Mouse (Mus musculus) CH12.LX (cell line): ENCODE data around the gene RPS10-NUDT3.

Experiments
- CHD2 ChIP-seq: IDR thresholded peaks from 2 replicates; pipeline ENCODE4 v1.6.1; 2011; ENCODE audit warnings: low read length, improper control_type of control experiment
- CTCF ChIP-seq, 2 experiments: IDR thresholded peaks in 1 of 2; conservative IDR thresholded peaks in 1 of 2; 2 replicates each; pipeline ENCODE4 v1.5.1; 2011 to 2012; ENCODE audit warnings: low read depth in 2 of 2, low read length in 2 of 2, improper control_type of control experiment in 1 of 2, inconsistent platforms in 1 of 2, mild to moderate bottlenecking in 1 of 2, moderate library complexity in 1 of 2
- EP300 ChIP-seq: IDR thresholded peaks from 2 replicates; pipeline ENCODE4 v1.6.1; 2011; ENCODE audit warnings: low read length, improper control_type of control experiment
- GABPA ChIP-seq: IDR thresholded peaks from 2 replicates; pipeline ENCODE4 v1.6.1; 2012; ENCODE audit warnings: low read depth, low read length, improper control_type of control experiment, inconsistent platforms; ENCODE audit not compliant: insufficient replicate concordance
- MAFK ChIP-seq: IDR thresholded peaks from 2 replicates; pipeline ENCODE4 v1.6.1; 2011; ENCODE audit warnings: low read length, improper control_type of control experiment; ENCODE audit not compliant: insufficient replicate concordance
- MEF2A ChIP-seq: IDR thresholded peaks from 2 replicates; pipeline ENCODE4 v1.6.1; 2014; ENCODE audit warnings: low read depth, mild to moderate bottlenecking, inconsistent platforms, low read length, improper control_type of control experiment, borderline replicate concordance
- NELFE ChIP-seq: IDR thresholded peaks from 2 replicates; pipeline ENCODE4 v1.6.1; 2011; ENCODE audit warnings: low read depth, low read length, improper control_type of control experiment
- UBTF ChIP-seq: IDR thresholded peaks from 2 replicates; pipeline ENCODE4 v1.6.1; 2012; ENCODE audit warnings: low read depth, mild to moderate bottlenecking, inconsistent platforms, low read length, improper control_type of control experiment, moderate library complexity
- USF1 ChIP-seq: IDR thresholded peaks from 2 replicates; pipeline ENCODE4 v1.6.1; 2014; ENCODE audit warnings: low read depth, mild to moderate bottlenecking, inconsistent platforms, low read length, improper control_type of control experiment
- ZC3H11A ChIP-seq: IDR thresholded peaks from 2 replicates; pipeline ENCODE4 v1.6.1; 2012; ENCODE audit warnings: low read depth, mild to moderate bottlenecking, inconsistent platforms, low read length, improper control_type of control experiment

GRCm38 (mm10) chr17:27645807-27646206, 10.8 kb upstream of the RPS10-NUDT3 start:
- no peak for TF ChIP-seq ZC3H11A
- no peak for TF ChIP-seq CTCF (conservative IDR thresholded peaks at IDR 0.05 in 1 of 2, IDR thresholded peaks at IDR 0.05 in 1 of 2; ENCODE audit: low read depth in 2 of 2, low read length in 2 of 2)
- no peak for TF ChIP-seq UBTF
- no peak for TF ChIP-seq USF1
- no peak for TF ChIP-seq NELFE
- no peak for TF ChIP-seq MAFK
- TF ChIP-seq EP300 = no peak
- no peak for TF ChIP-seq GABPA
- no peak for TF ChIP-seq CHD2
- no peak for TF ChIP-seq MEF2A
